Mouse (Mus musculus) embryonic facial prominence, embryonic 11.5 days (tissue): Measurements from ENCODE around the gene Actr1a. TPM values are rescaled to one million over a fixed set of nuclear protein-coding genes. Genes with fewer than 3 reads are reported as not detected.

Source experiments
- ATAC-seq: fragments of 200-750 bp; cut with Nextera tagmentation; replicated peaks from 2 replicates; pipeline ENCODE4 v1.8.0; 2017; ENCODE audit warnings: low read depth; ENCODE audit not compliant: insufficient number of reproducible peaks, low FRiP score, low TSS enrichment
- DNase-seq: peaks from one replicate; pipeline ENCODE4 v3.0.0-alpha.2; 2015; ENCODE audit warnings: low spot score
- H3K27ac ChIP-seq: fragments of 300-500 bp; sonication (generic); replicated peaks from 2 replicates; pipeline ENCODE4 v1.5.1; 2014; ENCODE audit warnings: mild to moderate bottlenecking, low read depth, low read length, control low read depth
- H3K27me3 ChIP-seq: fragments of 300-500 bp; sonication (generic); 2 replicates; pipeline ENCODE4 v1.6.1; 2014; ENCODE audit warnings: mild to moderate bottlenecking, low read length, moderate library complexity, mixed read lengths; ENCODE audit not compliant: control insufficient read depth, insufficient read depth
- H3K36me3 ChIP-seq: fragments of 300-500 bp; sonication (generic); replicated peaks from 2 replicates; pipeline ENCODE4 v1.6.1; 2014; ENCODE audit warnings: low read depth, mild to moderate bottlenecking, low read length, moderate library complexity, mixed read lengths; ENCODE audit not compliant: control insufficient read depth, insufficient read depth
- H3K4me1 ChIP-seq: fragments of 300-500 bp; sonication (generic); 2 replicates; pipeline ENCODE4 v1.6.1; 2014; ENCODE audit warnings: low read length, mixed read lengths; ENCODE audit not compliant: control insufficient read depth, insufficient read depth
- H3K4me2 ChIP-seq: fragments of 300-500 bp; sonication (generic); 2 replicates; pipeline ENCODE4 v1.6.1; 2014; ENCODE audit warnings: low read depth, mild to moderate bottlenecking, control low read depth, low read length, moderate library complexity
- H3K4me3 ChIP-seq: fragments of 300-500 bp; sonication (generic); 2 replicates; pipeline ENCODE4 v1.5.1; 2014; ENCODE audit warnings: low read depth, low read length, control low read depth
- H3K9ac ChIP-seq: fragments of 300-500 bp; sonication (generic); replicated peaks from 2 replicates; pipeline ENCODE4 v1.6.1; 2014; ENCODE audit warnings: mild to moderate bottlenecking, control low read depth, low read length
- H3K9me3 ChIP-seq: fragments of 300-500 bp; sonication (generic); replicated peaks from 2 replicates; pipeline ENCODE4 v1.6.1; 2016; ENCODE audit warnings: mild to moderate bottlenecking, low read length, inconsistent platforms, mixed read lengths; ENCODE audit not compliant: control insufficient read depth
- WGBS: fragments of 180-500 bp; shearing (Covaris S2); extraction: QIAGEN DNeasy Blood & Tissue Kit; methylation state at CpG from one replicate; pipeline ENCODE4 v1.1.7; 2014; 5-methylcytosine and 5-hydroxymethylcytosine counted together
- polyA plus RNA-seq: library from polyadenylated mRNA; unstranded; fragments of >200 nt; fragmentation: Nextera tagmentation; extraction: Ambion mirVana; gene quantifications from 2 replicates; pipeline ENCODE4 v1.2.1, GENCODE M21; 2014

Actr1a gene
- polyA plus RNA-seq, 1 experiment from 2014 or later = 171 TPM

DNA sequence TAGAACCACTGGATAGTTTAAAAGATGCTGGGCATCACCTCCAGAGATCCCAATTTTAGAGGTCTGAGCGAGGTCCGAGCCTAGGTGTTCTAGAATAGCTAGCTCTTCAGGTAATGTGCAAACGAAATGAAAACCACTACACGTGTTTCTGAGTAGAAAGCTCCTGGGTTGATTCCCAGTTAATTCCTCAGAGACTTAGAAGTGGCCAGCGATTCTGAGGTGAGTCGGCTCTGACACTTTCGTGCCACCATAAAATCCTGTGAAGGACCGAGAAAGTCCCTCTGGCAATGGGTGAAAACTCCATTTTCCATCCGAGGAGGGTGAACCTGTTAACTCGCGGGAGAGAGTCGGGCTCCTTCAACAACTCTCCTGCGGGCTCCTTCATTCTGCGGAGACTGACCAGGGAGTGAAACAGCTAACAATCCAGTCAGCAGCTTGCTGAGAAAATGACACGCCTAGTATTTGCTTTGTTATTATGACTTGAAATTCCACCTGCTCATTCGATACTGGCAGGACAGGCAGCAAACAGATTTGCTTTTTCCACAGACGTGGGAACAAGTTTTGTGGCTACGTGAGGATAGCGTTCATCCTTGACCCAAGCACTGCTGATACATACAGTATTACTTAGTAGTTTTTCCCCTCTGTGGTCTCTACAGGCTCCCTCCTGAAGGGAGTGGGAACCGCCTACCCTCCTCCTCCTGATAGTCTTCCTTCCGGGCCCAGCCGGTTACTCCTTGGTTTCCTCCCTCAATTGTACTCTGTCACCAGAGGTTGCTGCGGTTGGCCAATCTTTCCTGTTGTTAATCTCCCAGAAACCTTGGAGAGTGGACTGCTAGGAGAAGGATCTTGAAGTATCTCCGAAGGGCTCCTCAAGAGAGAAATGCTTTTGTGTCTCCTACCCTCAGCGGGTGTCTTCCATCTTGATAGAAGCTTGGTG lies 37.9 kb downstream of the Actr1a start:
- H3K9ac ChIP-seq = no peak overlapping the region
- ATAC-seq (no peak), DNase-seq (no peak)
- no peak overlapping the region for H3K27ac ChIP-seq
- H3K36me3 ChIP-seq = no peaks in the 10 kb centered on the region
- no peaks in the 10 kb centered on the region; the same call in 1 of the 2 replicates for H3K4me1 ChIP-seq
- no peaks in the 10 kb centered on the region for H3K9me3 ChIP-seq
- H3K27me3 ChIP-seq = peaks cover 10% of the 10 kb centered on the region
- WGBS = 18% methylated on average over 25 of the region's 25 CpGs
- peak overlapping the region; percentile 87 for H3K4me2 ChIP-seq
- peak overlapping the region; percentile 44 for H3K4me3 ChIP-seq

DNA sequence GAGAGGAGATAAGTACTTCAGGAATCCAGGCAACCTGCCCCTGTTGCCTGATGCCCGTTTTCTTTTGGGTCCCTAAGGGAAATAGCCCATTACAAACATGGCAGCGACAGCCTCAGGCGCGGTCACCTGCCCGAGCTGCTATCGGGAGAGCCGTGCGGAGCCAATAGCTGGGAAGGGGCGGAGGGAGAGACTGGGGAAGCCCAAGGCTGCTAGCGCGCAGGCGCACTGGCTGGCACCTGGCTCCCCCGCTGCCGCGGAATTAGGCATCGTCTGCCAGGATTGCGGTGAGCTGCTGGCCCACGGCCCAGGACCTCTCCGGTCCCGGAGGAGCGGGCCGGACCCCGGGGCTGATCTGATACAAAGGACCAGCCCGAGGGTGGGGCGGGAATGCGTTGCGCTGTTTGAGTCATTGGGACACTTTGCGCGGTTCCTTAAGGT lies 38.8 kb downstream of the Actr1a start:
- H3K36me3 ChIP-seq = no peaks in the 10 kb centered on the region
- DNase-seq = peak; percentile 90
- H3K4me2 ChIP-seq = peak overlapping the region; percentile 87
- H3K9me3 ChIP-seq = no peaks in the 10 kb centered on the region
- peak overlapping the region; percentile 44 for H3K4me3 ChIP-seq
- peak; percentile 75 for ATAC-seq
- under 1% methylated on average over 29 of the region's 29 CpGs for WGBS
- no peak overlapping the region for H3K27ac ChIP-seq
- H3K9ac ChIP-seq = peak overlapping the region; percentile 62
- H3K4me1 ChIP-seq = no peaks in the 10 kb centered on the region; the same call in 1 of the 2 replicates
- H3K27me3 ChIP-seq = peaks cover 10% of the 10 kb centered on the region

DNA sequence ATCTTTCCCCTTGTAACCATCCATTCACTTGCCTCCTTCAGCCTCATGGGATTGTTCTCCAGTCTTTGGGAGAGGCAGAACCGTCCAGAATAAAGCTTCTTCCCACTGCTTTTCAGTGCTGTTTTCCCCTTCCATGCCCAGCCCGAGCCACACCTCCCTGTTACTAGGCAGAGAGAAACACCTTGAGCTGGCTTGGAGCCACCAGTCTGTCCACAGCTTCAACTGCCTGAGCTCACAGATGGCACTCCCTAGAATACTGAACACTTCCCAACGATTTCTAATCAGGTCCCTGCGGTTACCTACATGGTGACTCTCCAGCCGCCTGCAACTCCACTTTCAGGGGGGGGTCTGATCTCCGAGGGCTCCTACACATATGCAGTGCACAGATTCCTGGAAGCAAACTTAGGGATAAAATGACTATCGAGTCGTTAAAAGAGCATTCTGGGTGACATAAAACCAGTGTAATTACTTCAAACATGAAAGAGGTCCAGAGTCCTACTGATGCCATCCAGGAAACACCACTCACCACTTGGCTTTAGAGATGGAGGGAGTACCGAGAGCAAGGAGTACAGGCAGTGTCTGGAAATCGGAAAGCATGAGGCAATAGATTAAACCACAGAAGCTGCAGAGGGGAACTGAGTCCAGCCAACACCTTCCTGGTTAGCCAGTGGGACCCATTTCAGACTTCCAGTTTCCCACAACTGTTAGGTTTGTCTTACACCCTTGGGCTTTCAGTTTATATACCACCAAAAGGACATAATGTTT lies 45.2 kb downstream of the Actr1a start, which contains the start of gene 2310034G01Rik:
Gene 2310034G01Rik, minus strand, starts transcription at position 135 of the 765 bp plus-strand sequence.
- Histone ChIP-seq H3K27ac (peak within 1 kb of the TSS; percentile 20; the same call in 1 of the 2 replicates), H3K36me3 (no peaks in the 10 kb centered on the region)

DNA sequence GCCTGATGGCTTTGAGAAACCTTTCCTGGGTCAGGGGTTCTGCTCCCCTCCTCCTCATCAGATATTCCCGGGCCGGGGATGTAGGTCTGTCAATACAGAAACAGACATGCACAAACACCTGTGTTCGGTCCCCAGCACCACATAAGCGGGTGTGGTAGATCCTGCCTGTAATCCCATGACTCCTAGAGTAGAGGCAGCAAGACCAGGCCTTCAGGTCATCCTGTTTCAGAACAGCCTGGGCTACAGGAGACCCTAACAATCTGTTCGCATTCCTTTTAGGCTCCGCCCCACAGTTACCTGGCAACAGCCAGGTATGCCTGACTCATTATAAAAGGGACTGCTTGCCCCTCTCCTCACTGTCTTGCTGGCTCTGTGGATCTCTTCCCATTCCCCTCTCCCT lies 46.0 kb downstream of the Actr1a start:
- no peak for DNase-seq
- 28% methylated on average over 6 of the region's 6 CpGs for WGBS
- H3K36me3 ChIP-seq = no peaks in the 10 kb centered on the region
- peaks cover 3% of the 10 kb centered on the region; the same call in 1 of the 2 replicates for H3K27me3 ChIP-seq
- H3K9ac ChIP-seq = peak overlapping the region; percentile 85
- no peaks in the 10 kb centered on the region; the same call in 1 of the 2 replicates for H3K4me1 ChIP-seq
- H3K9me3 ChIP-seq = no peaks in the 10 kb centered on the region
- no peak overlapping the region for H3K27ac ChIP-seq
- no peak; the same call in 1 of the 2 replicates for ATAC-seq
- peak overlapping the region; percentile 66 for H3K4me3 ChIP-seq
- H3K4me2 ChIP-seq = peak overlapping the region; percentile 97

More for the DNA sequence above, 45.2 kb downstream of the Actr1a start, which contains the start of gene 2310034G01Rik:
- WGBS = 67% methylated on average over 10 of the region's 10 CpGs
- peak within 1 kb of the TSS; percentile 85 for H3K9ac ChIP-seq
- ATAC-seq = no peak
- DNase-seq = no peak
- peak within 1 kb of the TSS; percentile 66 for H3K4me3 ChIP-seq
- peak within 1 kb of the TSS; percentile 97 for H3K4me2 ChIP-seq
- H3K4me1 ChIP-seq = no peaks in the 10 kb centered on the region; the same call in 1 of the 2 replicates
- H3K9me3 ChIP-seq = no peaks in the 10 kb centered on the region
- H3K27me3 ChIP-seq = peaks cover 3% of the 10 kb centered on the region; the same call in 1 of the 2 replicates

DNA sequence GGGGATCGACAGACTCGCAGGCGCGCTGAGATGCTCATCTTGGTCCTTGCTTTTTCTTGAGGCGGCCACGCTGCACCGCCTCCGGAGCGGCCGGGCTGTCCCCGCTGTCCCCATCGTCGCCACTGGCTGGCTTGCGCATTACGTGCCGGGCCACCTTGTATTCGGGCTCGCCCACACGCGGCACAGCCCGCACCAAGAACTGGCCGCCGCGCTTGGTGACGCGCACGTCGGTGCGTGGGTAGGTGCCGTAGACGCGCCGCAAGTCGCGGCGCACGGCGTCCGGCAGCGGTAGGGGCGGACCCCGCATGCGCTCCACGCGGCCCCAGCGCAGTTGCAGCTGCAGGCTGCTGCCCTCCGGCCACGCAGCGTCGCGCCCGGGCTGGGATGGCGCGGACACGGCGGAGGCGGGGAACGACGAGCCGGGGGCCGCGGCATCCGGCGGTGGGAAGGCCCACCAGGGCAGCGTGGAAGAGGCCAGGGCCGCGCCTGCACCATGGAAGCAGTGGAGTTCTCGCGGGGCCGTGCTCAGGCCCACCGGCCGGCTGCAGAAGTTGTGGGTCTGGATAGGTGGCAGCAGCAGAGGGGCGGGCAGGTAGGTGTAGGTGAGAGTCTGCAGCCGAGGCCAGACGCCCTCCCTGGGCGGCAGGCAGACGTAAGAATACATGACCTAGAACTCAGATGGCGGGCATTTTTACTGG lies 46.6 kb downstream of the Actr1a start:
- peaks cover 3% of the 10 kb centered on the region; the same call in 1 of the 2 replicates for H3K27me3 ChIP-seq
- WGBS = under 1% methylated on average over 78 of the region's 78 CpGs
- ATAC-seq = peak; percentile 82

DNA sequence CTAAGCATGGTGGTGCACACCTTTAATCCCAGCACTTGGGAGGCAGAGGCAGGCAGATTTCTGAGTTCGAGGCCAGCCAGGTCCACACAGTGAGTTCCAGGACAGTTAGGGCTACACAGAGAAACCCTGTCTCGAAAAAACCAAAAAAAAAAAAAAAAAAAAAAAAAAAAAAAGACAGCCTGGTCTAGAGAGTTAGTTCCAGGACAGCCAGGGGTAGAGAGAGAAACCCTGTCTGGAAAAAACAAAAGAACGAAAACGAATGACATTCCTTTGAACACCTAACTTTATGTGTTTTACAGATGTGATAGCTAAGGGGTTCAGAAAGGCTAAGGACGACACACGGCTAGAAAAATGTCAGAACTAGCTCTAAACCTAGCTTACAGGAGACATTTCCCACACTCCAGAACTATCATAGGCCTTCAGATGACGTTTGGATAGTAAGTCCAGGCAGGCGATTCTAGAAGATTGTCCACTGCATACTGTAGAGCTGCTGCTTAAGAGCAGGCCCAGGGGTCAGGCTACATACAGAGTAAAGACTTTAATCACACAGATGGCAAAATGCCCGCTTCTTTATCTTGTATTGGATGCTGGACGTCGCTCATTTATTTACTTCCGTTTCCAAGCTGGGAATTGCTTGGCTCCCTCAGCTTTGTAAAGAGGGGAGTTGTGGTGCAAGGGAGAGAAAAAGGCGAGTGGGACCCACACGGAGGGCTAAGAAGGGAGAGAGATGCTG lies 47.4 kb downstream of the Actr1a start:
- no peak for ATAC-seq
- Histone ChIP-seq H3K27ac (no peak overlapping the region), H3K36me3 (no peaks in the 10 kb centered on the region)

More for the DNA sequence above, 46.6 kb downstream of the Actr1a start:
- DNase-seq = peak; percentile 79
- Histone ChIP-seq H3K36me3 (no peaks in the 10 kb centered on the region), H3K9ac (peak overlapping the region; percentile 85), H3K4me1 (no peaks in the 10 kb centered on the region; the same call in 1 of the 2 replicates), H3K4me2 (peak overlapping the region; percentile 97), H3K9me3 (no peaks in the 10 kb centered on the region), H3K27ac (peak overlapping the region; percentile 20), H3K4me3 (peak overlapping the region; percentile 66)

DNA sequence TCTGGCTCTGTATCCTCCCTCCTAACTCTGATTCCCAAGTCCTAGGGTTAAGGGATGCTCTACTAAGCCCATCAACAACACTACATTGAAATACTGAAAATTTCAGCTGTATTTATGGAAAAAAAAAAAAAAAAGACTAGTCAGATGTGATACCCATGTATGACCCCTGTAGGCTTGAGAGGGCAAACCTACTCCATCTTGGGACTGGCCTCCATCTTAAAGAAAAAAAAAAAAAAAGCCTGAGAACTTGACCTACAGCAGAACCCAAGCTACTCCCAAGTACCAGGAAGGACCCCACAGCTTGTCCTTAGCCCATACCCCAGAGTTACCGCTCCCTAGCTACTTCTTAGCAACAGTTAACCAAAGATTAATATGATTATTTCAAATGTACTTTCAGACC lies 48.4 kb downstream of the Actr1a start:
- H3K4me2 ChIP-seq = no peak overlapping the region
- no peak for ATAC-seq
- WGBS = 90% methylated on average over 1 of the region's 1 CpGs
- H3K36me3 ChIP-seq = no peaks in the 10 kb centered on the region
- no peak overlapping the region for H3K27ac ChIP-seq
- H3K27me3 ChIP-seq = peaks cover 3% of the 10 kb centered on the region; the same call in 1 of the 2 replicates
- no peak overlapping the region for H3K9ac ChIP-seq
- H3K4me1 ChIP-seq = no peaks in the 10 kb centered on the region; the same call in 1 of the 2 replicates
- H3K9me3 ChIP-seq = no peaks in the 10 kb centered on the region
- no peak overlapping the region for H3K4me3 ChIP-seq
- DNase-seq = no peak

More for the DNA sequence above, 47.4 kb downstream of the Actr1a start:
- H3K27me3 ChIP-seq = peaks cover 3% of the 10 kb centered on the region; the same call in 1 of the 2 replicates
- H3K4me3 ChIP-seq = peak overlapping the region; percentile 66
- H3K9ac ChIP-seq = peak overlapping the region; percentile 85
- no peaks in the 10 kb centered on the region for H3K9me3 ChIP-seq
- H3K4me1 ChIP-seq = no peaks in the 10 kb centered on the region; the same call in 1 of the 2 replicates
- peak; percentile 32 for DNase-seq
- H3K4me2 ChIP-seq = peak overlapping the region; percentile 97
- 30% methylated on average over 14 of the region's 14 CpGs for WGBS
